Mouse (Mus musculus) heart, postnatal 0 days (tissue): ENCODE data around the gene Mrps24.

Source experiments
- CTCF ChIP-seq: IDR thresholded peaks from 2 replicates; pipeline ENCODE4 v1.5.1; 2016; ENCODE audit warnings: antibody characterized with exemption, control low read depth, low read depth
- EP300 ChIP-seq: IDR thresholded peaks from 2 replicates; pipeline ENCODE4 v1.6.1; 2016; ENCODE audit warnings: antibody characterized with exemption, low read depth

DNA sequence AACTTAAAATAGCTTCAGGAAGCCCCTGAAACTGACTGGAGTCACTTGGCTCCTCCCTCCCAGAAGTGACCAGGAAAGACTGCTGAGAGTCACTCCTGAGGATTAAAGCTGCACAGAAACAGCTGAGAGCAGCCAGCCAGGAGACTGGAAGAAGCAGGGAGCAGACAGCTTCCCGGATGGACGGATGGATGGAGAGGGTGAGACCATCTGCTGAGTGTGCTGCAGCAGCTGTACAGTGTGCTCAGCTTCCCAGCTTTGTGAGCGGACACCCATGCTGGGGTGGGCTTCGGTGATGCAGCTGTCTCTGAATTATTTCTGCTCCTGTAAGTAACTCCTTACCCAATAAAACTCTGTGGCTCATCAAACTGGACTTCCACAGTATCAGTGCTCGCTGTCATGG is 16.9 kb upstream of the Mrps24 start:
- TF ChIP-seq EP300 (no peak), CTCF (no peak)
